Mouse (Mus musculus) gastrocnemius, adult 18-20 months (tissue): ENCODE results near the gene Cib4. TPM values are rescaled to one million over a fixed set of nuclear protein-coding genes. Genes with fewer than 3 reads are reported as not detected.

ENCODE experiments used
- DNase-seq: peaks from one replicate; pipeline ENCODE4 v3.0.0; 2021; ENCODE audit warnings: low spot score
- total RNA-seq, 2 experiments: library from RNA; stranded (reverse); gene quantifications; 2 replicates each; pipeline ENCODE4 v1.2.3; 2021

Cib4 gene
- total RNA-seq, 2 experiments from 2014 or later, result not detected

DNA sequence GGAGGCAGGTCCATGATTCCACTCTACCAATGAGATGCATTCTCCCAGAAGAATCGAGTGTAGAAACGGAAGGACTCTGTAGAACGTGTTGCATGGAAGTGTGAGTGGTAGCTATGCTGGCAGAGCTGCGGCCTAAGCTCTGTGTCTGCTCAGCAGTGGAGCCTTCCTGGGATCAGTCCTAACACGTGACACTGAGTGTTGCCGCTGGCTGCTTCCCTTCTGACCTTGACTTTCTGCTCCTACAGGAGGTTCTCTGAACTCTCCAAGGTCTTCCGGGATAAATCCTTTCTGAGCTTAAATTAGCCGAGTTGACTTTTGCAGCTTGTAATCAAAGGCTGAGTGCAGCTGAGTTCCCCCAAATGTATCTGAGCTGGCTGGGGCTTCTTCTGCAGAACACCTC lies 28.7 kb upstream of the Cib4 start:
- DNase-seq, result no peak

DNA sequence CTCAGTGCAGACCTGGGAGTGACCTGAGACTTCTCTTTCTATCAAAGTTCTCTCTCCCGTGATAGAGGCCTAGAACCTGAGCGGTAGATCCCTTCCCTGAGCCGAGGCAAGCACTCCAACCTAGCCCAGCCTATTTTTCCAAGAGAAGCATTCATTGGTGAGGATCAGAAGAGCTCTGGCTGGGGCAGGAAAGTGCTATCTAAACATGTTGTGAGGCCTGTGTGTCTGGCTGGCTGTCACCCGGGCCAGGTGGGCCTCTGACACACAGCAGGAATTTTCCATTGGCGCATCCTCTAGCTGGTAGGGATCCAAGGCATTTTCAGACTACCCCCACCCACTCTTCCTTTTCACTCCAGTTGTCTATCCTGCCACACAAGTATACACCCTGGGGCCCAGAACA lies 26.2 kb upstream of the Cib4 start:
- DNase-seq, result no peak

DNA sequence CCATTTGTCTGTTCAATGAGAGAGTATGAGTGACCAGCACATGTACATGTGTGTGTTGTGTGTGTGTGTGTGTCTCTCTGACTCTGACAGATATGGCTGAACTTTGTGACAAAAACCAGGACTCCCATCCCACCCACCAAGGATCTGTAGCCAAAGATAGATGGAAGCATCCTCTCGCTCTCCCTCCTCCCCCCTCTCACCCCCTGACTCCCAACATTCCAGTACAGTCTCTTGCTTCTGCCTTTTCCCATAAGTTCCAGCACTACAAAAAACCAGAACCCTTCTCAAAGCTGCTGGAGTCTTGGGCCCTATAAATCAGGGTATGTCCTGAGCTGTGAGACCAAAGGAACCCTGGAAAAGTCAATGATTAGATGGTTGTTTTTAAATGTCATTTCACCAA lies 22.8 kb upstream of the Cib4 start:
- DNase-seq, result no peak

DNA sequence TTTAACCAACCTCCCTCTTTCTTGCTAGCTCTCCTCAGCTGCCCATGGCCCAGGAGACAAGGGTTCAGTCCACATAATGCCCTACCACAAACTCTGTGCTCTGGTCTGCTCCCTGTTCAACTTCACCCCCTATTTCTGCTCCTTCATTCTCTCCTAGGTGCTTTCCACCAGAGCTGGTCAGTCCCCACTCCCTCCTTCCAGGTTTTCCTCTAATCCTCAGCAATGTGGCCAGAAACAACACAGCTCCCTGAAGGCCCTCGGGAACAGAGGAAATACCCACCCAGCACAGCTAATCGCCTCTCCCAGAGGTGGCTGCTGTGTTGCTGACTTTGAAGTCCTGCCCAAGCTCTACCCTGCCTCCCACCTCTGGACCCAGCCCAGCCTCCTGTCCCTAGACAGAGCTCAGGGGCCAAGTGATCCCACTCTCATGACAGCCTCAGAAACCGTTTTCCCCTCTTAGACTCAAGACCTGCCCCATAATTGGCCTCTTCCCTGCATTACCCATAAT lies 14.4 kb upstream of the Cib4 start:
- no peak for DNase-seq

DNA sequence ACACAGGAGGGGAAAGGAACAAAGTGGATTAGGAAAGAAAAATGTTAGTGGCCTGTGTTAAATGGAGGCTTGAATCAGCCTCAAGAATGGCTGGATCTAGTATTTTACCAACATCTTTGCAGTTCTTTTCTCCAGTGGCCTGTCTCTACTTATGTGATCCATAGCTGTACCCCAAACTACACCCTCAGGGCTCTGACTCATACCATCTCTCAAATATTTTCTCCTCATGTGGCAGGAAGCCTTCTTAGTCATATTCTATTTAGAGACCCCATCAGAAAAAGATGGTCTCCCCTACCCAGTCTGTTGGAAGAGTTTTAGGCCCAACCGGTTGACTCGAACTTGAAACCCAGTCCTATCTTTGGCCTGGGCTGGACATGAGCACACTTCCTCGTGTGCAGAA lies 13.8 kb upstream of the Cib4 start:
- DNase-seq, result no peak

DNA sequence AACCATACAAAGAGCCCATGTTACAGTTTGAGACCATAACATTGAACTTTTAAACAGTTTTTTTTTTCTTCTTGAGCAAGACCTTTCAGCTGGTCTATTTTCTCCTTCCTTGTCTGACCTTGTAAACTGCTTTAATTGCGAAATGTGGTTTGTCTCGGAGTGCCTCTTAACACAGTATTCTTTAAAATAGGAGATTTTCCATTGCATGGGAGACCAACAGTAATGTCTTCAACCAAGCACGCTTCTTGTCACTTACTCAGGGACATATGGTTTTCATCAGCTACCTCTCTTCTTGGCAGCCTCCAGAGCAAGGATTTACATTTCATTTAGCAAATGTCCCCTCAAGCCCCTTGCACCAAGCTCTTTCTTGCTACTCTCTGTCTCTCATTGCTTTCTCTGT lies 10.6 kb upstream of the Cib4 start:
- no peak for DNase-seq

DNA sequence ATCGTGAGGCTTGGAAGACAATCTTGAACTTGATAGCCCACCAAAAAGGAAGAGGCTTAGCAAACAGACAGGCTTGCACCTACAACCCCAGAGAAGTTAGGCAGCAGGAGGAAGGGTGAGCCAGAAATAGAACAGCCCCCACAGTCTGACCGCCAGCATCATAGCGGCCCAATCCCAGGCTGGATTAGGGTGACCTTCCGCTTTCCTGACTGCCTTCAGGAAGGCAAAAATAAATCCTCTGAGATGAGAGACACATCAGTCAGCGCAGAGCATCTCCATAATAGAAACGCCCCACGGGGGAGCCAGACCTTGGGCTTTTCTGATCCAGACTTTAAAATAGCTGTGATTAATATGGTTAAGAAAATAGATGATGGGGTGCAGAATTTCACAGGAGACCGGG lies 9.3 kb upstream of the Cib4 start:
- DNase-seq, result no peak

DNA sequence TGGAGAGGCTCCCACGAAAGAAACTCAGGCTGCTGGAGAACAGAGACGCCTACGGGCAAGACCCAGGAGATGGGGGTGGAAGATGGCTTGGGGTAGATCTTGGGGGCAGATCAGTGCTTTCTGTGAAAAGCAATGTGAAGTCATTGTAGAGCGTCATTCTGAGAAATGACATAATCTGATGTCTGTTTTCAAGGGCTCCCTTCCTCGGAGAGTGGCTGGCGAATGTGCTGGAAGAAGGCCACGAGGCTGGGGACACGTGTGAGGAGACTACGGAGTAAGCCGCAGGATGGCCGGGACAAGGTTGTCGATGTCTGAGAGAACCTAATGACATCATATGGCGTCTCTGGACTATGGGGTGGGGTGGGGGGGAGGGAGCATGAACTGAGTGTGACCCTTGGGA lies 8.3 kb upstream of the Cib4 start:
- no peak for DNase-seq

DNA sequence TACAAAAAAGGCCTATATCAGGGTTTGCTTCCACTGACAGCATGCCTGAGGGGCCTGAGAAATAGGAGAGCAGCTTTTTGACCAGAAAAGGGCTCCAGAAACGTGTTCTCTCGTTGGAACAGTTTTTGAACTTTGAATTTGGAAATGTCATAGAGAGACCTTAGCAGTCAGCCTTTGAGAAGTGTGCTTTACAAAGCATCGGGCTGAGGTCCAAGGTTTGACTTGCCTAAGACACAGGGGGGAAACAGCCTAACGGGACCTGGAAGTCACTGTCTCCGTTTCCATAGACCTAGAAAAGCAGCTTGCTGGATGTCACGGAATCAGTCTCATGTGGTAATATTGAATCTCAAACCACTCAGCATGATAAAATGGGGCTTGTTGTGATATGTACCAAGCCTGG lies 6.4 kb upstream of the Cib4 start:
- DNase-seq, result no peak

DNA sequence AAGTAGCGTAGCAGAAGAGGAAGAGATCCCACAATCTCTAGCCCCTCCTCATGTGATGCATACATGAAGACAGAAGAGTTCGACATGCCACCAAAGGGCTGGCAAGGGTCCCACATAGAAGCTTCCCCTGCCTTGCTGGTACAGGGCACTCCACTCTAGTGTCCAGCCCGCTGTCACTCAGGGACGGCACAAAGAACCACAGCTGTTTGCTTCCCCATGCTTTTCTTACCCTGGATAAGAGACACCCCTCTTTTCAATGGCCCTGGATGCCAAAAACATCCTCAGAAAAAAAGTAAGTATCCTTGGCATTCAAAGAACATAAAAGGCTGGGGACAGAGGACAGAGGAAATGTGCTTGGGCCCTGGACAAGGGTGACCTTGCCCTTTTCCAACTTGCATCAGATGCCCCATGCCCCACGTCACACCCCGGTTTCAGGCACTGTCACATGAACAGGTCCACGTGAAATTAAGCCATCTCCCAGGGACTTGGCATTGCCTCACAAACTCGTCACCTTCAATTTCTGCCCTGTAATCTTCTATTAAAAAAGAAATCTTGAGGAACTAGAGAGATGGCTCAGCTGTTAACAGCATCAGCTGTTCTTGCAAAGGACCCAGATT lies 5.5 kb upstream of the Cib4 start:
- DNase-seq, result no peak

DNA sequence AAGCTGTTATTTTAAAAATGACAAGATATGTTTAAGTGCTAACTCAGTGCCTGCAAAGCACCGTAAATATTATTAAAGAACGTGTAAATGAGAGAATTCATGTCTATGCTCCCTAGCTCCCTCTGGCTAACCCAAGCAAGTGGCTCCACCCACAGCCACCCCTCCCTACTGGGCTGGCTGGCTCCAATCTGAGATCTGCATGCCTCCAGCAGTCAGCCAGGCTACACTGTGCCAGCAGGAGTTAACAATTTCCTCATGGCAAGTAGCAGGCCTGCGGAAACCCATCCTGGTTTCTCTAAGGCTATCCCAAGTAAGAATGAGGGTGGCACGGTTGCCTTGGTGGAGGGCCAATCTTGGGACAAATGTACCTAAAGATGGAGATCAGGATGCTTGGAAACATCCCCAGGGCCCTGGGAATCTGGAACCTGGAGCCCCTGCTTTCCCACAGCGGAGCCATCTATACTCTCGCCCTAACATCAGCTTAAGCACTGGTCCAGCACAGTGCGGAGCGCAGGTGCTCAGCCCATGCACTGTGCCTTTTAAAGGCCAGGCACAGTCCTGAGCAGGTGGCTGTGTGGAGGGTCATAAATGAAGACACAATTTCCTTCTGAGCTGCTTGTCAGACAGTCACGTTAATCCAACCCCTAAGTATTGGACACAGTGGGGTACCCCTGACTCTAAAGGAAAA lies 4.8 kb upstream of the Cib4 start:
- no peak for DNase-seq

DNA sequence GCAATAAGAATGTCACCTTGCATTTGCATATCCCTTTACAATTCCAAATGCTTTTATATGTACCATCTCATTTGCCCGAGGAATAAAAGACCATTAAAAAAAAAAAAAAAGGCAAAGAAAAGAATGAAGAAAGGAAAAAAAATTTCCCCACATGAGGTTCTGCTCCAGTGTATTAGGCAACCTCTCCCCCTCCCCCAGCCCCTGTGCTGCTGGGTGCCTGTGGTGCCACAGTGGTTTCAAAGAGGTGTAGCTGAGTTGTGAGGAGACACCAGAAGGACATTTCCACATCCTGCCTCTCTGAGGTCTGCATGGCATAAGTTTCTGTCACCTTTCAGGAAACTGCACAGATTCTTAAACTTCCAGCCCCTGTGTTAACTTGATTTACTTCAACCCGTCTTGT lies 3.0 kb upstream of the Cib4 start:
- no peak for DNase-seq

DNA sequence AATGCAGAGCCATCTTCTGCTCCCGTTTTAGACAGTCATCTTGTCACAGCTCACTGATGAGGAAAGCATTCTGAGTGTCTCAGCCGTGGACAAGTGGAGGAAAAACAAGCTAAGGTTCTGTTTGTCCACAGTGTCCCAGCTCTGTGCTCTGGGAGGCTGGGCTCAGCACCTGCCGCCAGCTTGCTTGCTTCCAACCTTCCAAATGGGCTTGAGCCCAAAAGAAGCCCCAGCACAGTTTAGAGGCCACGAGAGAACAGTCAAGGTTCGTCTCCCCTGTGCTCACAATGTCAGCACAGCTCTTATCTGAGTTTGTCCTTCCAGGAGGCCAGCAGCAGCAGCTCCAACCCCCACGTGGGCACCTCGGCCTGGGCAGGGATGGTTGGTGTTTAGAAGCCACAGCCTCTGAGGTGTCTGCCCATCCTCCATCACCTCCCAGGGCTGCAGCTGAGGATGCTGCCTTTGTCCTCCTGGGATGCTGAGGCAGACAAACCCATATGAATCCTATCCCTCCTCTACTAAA lies 9.5 kb downstream of the Cib4 start:
- no peak for DNase-seq

DNA sequence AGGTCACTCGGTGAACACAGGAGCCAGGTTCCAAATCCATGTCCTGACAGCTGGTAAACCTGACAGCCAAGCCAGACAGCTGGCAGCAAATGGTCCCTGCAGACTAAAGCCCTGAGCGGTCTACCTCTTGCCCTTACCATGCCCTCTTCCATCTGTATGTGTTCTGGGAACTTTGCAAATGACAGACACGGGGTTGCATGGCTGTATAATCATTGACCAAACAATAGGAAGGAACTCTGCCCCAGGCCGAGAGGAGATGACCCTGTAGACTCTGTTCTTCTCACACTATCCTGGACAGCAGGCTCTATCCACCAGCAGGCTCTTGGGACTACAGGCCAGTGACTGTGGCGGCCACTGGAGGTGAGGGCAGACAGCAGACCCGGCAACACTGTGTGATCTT lies 11.0 kb downstream of the Cib4 start:
- DNase-seq, result no peak

DNA sequence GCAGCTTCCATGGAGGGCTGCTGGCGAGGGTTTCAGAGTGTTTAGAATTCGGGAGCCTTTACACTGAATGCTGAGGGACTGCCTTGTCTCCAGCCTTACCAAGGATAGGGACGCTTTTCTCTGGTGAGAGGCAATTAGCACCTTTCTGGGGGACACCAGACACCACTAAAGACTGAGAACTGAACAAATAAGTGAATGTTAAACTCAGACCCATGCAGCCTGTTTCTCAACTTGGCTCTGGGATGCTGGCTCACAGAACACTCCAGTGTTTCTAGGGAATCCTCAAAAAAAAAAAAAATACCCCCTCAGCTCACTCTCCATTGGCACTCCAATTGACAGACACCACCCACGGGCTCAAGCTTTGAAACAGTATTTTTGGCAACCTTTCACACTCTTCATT lies 16.7 kb downstream of the Cib4 start:
- DNase-seq, result no peak

DNA sequence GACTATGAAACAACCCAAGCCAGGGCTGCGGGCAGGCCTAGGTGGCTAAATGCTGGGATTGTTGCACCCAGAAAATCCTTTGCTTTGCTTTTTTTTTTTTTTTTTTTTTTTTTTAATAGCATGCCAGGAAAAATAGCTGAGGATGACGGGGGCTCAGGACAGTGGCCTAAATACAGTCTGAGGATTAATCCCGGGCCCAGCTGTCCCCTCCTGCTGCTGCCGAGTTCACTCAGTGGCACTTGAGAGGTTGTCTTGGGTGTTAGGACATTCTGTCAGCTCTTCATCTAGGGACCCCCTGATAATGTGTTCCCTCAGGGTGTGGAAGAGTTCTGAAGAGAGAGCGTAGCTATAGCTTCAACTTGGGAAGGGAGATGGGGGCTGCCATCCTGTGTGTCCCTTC lies 18.5 kb downstream of the Cib4 start:
- DNase-seq, result no peak

DNA sequence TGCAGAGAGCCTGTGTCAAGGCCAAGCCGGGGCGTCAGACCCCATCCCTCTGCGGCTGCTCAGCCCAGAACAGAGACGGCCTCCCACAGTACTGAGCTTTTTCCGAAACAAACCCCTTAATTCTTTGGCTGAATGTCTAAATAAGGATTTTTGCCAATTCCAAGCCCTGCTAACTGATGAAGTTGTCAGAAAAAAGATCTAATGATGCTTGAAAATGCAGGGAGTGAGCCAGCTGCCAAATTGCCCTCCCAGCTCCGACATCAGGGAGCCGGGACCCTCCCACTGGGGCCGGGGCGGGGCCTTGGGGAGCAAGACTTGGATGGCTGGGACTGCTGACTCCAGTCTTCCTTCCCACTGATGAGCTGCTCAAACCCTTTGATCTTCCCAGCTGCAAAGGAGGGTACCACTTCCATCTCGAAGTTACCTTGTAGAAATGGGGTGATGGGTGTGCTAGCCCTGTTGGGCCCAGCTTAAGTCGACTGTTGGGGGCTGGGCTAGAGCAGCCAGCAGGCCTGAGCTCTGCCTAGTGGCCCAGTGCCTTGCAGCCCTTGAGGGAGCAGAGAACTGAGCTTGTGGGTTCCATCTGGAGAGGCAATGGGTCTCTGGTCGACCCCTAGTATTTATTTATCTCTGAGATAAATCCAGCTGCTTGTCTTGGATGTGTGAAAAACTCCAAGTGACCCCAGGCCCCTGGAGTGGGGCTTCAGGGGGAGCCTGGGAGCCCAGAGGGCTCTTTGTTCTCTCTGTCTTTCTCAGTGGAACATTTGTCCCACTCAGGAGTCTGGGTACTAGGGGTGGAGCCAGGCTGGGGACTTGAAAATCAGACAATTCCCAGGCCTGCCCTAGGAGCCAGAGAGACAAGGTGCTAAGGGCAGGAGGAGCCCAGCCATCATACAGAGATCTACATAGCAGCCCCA lies 19.5 kb downstream of the Cib4 start:
- no peak for DNase-seq

DNA sequence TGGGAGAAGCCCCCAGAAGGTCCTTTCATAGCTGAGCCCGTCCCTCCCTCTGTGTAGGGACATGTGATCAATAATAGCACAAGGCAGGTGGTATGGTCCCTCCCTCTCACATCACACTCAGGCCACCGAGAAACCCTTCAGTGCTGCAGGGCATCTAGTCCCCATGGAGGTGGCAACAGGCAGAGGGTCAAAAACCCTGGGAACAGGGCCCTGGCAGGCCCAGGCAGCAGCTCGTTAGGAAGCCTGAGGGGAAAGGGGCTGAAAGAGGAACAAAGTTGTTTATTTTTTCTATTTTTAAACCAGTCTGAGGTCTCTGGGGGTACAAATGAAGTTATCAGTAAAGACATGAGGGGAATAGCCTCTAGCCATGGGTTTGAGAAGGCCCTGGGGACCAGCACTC lies 21.4 kb downstream of the Cib4 start:
- DNase-seq, result no peak

DNA sequence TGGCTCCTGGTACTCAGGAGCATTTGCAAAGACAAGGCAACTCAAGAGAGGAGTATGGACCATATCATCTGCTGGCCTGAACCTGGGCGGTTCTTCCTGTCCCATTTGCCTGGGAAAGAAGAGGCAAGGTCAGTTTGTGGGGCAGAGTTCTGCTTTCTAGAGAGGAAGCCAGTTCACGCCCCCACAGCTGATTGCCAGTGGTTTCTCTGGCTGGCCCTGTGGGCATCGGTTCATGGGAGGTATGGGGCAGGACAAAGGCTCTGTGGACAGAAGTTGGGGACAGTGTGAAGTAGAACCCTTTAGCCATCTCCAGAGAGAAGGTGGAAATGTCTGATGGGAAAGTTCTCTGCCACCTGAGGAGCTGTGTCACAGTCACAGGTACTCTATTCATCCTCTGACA lies 22.5 kb downstream of the Cib4 start:
- no peak for DNase-seq

DNA sequence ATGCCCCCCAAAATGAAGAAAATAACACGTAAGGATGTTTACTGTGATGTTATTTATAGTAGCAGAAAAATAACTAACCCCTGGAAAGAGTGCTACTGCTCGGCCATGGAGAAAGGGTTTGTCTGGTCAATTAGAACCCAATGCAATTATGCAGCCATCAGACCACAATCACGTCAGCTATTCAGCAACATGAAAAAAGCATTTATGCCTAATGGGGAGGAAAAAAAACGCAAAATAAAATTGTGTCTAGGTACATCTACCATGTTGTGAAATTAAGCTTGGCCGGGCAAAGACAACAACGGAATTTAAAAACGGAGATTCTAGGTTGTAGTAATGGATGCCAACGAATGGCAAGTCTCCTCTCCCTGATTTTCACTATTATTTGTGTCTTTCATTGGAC lies 23.2 kb downstream of the Cib4 start:
- DNase-seq, result no peak

DNA sequence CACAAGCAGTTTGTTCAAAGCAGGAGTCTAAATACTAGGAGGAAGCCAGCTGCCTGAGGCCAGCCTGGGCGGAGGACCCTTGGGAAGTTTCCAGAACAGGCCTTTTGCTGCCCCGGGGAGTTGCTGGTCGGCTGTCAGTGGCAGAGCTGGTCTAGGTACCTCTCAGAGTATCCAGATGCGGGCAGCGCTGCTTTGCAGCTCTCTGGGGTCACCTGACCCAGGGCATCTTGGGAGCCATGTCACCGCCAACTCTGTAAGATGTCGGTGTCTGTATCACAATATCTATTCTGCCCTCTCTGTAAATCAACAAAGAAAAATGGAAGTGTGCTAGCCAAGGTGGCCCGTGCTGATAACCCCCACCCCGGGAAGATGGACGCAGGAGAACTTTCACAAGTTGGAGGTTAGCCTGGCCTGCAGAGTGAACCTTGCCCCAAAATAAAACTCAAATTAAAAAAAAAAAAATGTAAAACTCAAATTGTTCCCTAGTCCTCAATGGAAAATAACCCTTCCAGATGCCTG lies 25.4 kb downstream of the Cib4 start:
- no peak for DNase-seq

DNA sequence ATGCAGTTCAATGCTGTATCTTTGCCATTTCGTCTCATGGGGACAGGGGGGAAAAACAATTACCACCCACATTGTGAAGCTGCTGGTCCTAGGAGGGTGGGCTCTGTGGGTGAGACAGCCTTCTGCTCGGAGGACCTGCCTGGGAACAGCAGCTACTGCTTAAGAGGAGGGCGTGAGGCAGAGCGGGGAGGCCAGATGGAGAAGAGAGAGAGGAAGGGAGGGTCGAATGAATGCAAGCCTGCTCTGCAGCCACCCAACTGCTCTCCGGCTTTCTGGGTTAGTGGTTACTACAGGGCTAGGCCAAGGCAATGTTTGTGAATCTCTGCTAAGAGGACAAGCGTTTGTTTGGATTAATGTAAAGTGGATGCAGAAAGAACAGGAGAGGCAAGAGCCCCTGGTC lies 26.1 kb downstream of the Cib4 start:
- no peak for DNase-seq
